In the genomic region with DNA sequence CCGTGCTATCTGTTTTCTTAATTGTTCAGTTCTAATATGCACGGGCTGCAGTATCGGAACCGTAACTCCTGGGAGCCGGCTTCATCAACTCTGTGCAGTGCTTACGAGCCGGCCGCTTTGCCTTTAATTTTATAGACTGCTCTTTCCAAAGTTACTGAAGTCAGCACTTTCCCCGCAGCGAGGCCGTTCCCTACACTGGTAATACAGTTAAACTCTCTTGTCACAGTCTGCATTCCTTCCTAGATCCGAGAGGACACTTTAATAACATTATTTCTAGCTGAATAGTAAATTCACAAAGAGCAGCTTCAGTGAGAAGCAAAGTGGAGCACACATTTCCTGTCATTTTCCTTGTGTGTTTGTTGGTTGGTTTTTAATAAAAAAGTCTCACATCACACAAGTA, we compare ENCODE assay signal across 28 mouse cellular contexts.
A peak's percentile ranks its signal among the peaks of the same experiment; 100 is the strongest.
DNase-seq lines count a peak whose midpoint lies in the region; ATAC-seq lines count a peak whose summit lies in the region.
"Had no signal": no experiment of that assay in that cellular context is flagged by ENCODE, and none has a peak within 500 bp of the region (broad histone marks: within the 10 kb centered on the region; RNA-seq: fewer than 3 reads in every experiment).

No protein-coding gene starts in this region.

- H3K9ac ChIP-seq in hindbrain, embryonic 16.5 days (ENCODE audit: low read depth, low read length), result no peak overlapping the region
- no peak overlapping the region for H3K9ac ChIP-seq in hindbrain, embryonic 12.5 days
- no peak overlapping the region for H3K9ac ChIP-seq in kidney, embryonic 14.5 days (ENCODE audit: low read depth, low read length)
- H3K9ac ChIP-seq: embryonic facial prominence, embryonic 12.5 days; heart, embryonic 15.5 days; intestine, embryonic 15.5 days; limb, embryonic 13.5 days; liver, embryonic 12.5 days; liver, postnatal 0 days; midbrain, embryonic 13.5 days had no signal

- H3K36me3 ChIP-seq in hindbrain, embryonic 16.5 days (ENCODE audit: control insufficient read depth, insufficient read depth, low read length), result no peaks in the 10 kb centered on the region
- H3K36me3 ChIP-seq in hindbrain, embryonic 12.5 days, result no peaks in the 10 kb centered on the region
- no peaks in the 10 kb centered on the region for H3K36me3 ChIP-seq in kidney, embryonic 14.5 days (ENCODE audit: control insufficient read depth, insufficient read depth, low read length)
- H3K36me3 ChIP-seq: embryonic facial prominence, embryonic 12.5 days; heart, embryonic 10.5 days; heart, embryonic 15.5 days; intestine, embryonic 15.5 days; limb, embryonic 13.5 days; liver, embryonic 12.5 days; midbrain, embryonic 13.5 days had no signal

- ATAC-seq in hindbrain, embryonic 16.5 days, result peak; percentile 51
- no peak for ATAC-seq in hindbrain, embryonic 12.5 days (ENCODE audit: low FRiP score)
- ATAC-seq in kidney, embryonic 14.5 days (ENCODE audit: low FRiP score, low TSS enrichment), result no peak
- ATAC-seq: forebrain, embryonic 14.5 days; intestine, embryonic 15.5 days; liver, embryonic 12.5 days; liver, postnatal 0 days; lung, postnatal 0 days; midbrain, embryonic 13.5 days had no signal

- H3K4me2 ChIP-seq in hindbrain, embryonic 16.5 days (ENCODE audit: low read length), result no peak overlapping the region
- H3K4me2 ChIP-seq in hindbrain, embryonic 12.5 days (replicated peaks), result no peak overlapping the region
- H3K4me2 ChIP-seq in kidney, embryonic 14.5 days (replicated peaks; ENCODE audit: low read depth, low read length), result no peak overlapping the region
- H3K4me2 ChIP-seq: embryonic facial prominence, embryonic 12.5 days; heart, embryonic 15.5 days; intestine, embryonic 15.5 days; limb, embryonic 13.5 days; liver, embryonic 12.5 days; midbrain, embryonic 13.5 days had no signal

- peaks cover 6% of the 10 kb centered on the region; the same call in 1 of the 2 replicates for H3K4me1 ChIP-seq in hindbrain, embryonic 16.5 days (ENCODE audit: control insufficient read depth, insufficient read depth, low read depth, low read length)
- no peaks in the 10 kb centered on the region; the same call in 1 of the 2 replicates for H3K4me1 ChIP-seq in hindbrain, embryonic 12.5 days
- 0 out of 2 replicates have a peak, but pooled peaks cover 3% of the 10 kb centered on the region for H3K4me1 ChIP-seq in kidney, embryonic 14.5 days (ENCODE audit: control insufficient read depth, insufficient read depth, low read length)
- H3K4me1 ChIP-seq: embryonic facial prominence, embryonic 12.5 days; heart, embryonic 10.5 days; liver, embryonic 12.5 days had no signal

- WGBS in hindbrain, embryonic 16.5 days, result 61% methylated on average over 12 of the region's 12 CpGs
- 78% methylated on average over 12 of the region's 12 CpGs for WGBS in hindbrain, embryonic 12.5 days
- WGBS in kidney, embryonic 14.5 days, result 62% methylated on average over 12 of the region's 12 CpGs

- no peaks in the 10 kb centered on the region for H3K27me3 ChIP-seq in hindbrain, embryonic 16.5 days (replicated peaks; ENCODE audit: control insufficient read depth, insufficient read depth, low read length)
- no peaks in the 10 kb centered on the region for H3K27me3 ChIP-seq in hindbrain, embryonic 12.5 days
- no peaks in the 10 kb centered on the region for H3K27me3 ChIP-seq in kidney, embryonic 14.5 days (ENCODE audit: control insufficient read depth, insufficient read depth, low read length)
- H3K27me3 ChIP-seq: embryonic facial prominence, embryonic 12.5 days; heart, embryonic 15.5 days; intestine, embryonic 15.5 days; limb, embryonic 13.5 days; liver, embryonic 12.5 days; midbrain, embryonic 13.5 days had no signal

- H3K9me3 ChIP-seq in hindbrain, embryonic 16.5 days (ENCODE audit: control insufficient read depth, low read length), result no peaks in the 10 kb centered on the region
- H3K9me3 ChIP-seq in hindbrain, embryonic 12.5 days (replicated peaks), result no peaks in the 10 kb centered on the region
- H3K9me3 ChIP-seq in kidney, embryonic 14.5 days (ENCODE audit: control insufficient read depth, low read length), result no peaks in the 10 kb centered on the region
- H3K9me3 ChIP-seq: embryonic facial prominence, embryonic 12.5 days; heart, embryonic 10.5 days; heart, embryonic 15.5 days; intestine, embryonic 15.5 days; liver, embryonic 12.5 days; midbrain, embryonic 13.5 days had no signal

- no peak overlapping the region for H3K27ac ChIP-seq in hindbrain, embryonic 16.5 days (ENCODE audit: low read depth, low read length)
- no peak overlapping the region for H3K27ac ChIP-seq in hindbrain, embryonic 12.5 days
- no peak overlapping the region for H3K27ac ChIP-seq in kidney, embryonic 14.5 days (ENCODE audit: low read depth, low read length)
- H3K27ac ChIP-seq: embryonic facial prominence, embryonic 12.5 days; heart, embryonic 10.5 days; heart, embryonic 15.5 days; intestine, embryonic 15.5 days; layer of hippocampus, adult 2 months; left cerebral cortex, adult 2 months; limb, embryonic 13.5 days; liver, embryonic 12.5 days; macrophage had no signal

- no peak overlapping the region for H3K4me3 ChIP-seq in hindbrain, embryonic 16.5 days (ENCODE audit: low read length)
- no peak overlapping the region for H3K4me3 ChIP-seq in hindbrain, embryonic 12.5 days
- no peak overlapping the region for H3K4me3 ChIP-seq in kidney, embryonic 14.5 days (ENCODE audit: low read length)
- H3K4me3 ChIP-seq: embryonic facial prominence, embryonic 12.5 days; heart, embryonic 10.5 days; heart, embryonic 15.5 days; intestine, embryonic 15.5 days; layer of hippocampus, adult 2 months; left cerebral cortex, adult 2 months; limb, embryonic 13.5 days; liver, embryonic 12.5 days; midbrain, embryonic 13.5 days had no signal

- DNase-seq in kidney, postnatal 4 days, result peak; percentile 34 to 43
- peak; percentile 64 for DNase-seq in Muller cell, postnatal 12 days (ENCODE audit: inconsistent ontology term)
- peak; percentile 61 for DNase-seq in retina, embryonic 14.5 days (ENCODE audit: low spot score)
- DNase-seq in thymus, postnatal 14 days, result no peak
- DNase-seq: adrenal gland, postnatal 14 days; cerebellum, adult 11 months; cerebellum, adult 9-10 months; cerebellum, postnatal 36 days; embryo, embryonic 11 days; gastrocnemius, postnatal 25 days; liver, postnatal 0 days; spleen, adult 18-20 months; thymus, postnatal 25 days had no signal
